Mouse (Mus musculus): ENCODE results near the gene Izumo3.
"Not testable (repeated sequence)": the region's sequence is repeated elsewhere in the genome, so short reads cannot be mapped to it uniquely, and the experiment has no call there.

The Izumo3 gene

GRCm38 (mm10) chr4:92147134-92147533 lies at the start of gene Izumo3:
Gene Izumo3 (minus strand): TSS chr4:92147234.
- DNase-seq: no peak

DNA sequence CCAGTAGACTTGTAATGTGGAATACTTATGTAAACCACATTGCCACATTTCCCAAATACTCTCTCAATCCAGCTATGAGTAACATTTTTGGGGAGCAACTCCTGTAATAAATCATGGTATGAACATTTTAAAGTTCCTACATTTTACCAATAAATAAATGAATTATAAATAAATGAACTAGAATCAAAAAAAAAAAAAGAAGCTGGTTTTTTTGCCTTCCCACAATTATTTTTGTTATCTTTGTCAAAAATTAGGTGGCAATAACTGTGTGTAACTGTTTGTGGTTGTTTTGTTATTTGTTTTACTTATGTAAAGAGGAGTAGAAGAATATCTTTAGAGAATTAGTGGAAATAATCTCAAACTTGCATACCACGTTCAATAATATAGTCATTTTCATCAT lies 44.6 kb upstream of the Izumo3 start, which contains the start of gene Gm12666:
Gene Gm12666 (minus strand): TSS at position 101 of the 400 bp plus-strand sequence.
- DNase-seq: not testable (repeated sequence)

- no peak for DNase-seq
These were observed 5.6 kb upstream of the Izumo3 start for GRCm38 (mm10) chr4:92152646-92153045.

- no peak for DNase-seq
These were observed 35.5 kb downstream of the Izumo3 start for GRCm38 (mm10) chr4:92111390-92111988.

DNA sequence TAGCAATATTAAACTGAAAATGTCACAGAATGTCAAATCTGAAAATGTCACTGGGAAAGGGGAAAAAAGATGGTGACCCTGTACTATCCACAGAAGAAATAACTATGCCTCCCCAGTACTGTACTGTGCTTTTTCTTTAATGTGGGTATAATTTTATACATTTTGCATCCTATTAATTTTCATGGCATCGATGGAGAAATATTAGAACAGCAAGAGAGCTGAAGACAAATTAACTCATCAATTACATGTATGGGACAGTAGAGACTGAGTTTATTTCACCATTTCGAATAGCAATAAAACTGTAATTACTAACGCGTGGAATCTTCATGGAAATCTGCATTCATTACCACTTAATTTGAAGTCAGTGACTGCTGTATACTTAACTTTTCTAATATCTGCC lies 49.6 kb downstream of the Izumo3 start:
- no peak for DNase-seq

GRCm38 (mm10) chr4:92095951-92096350 lies 51.1 kb downstream of the Izumo3 start:
- peak; percentile 4 to 18 for DNase-seq
